Mouse (Mus musculus) midbrain, embryonic 11.5 days (tissue): ENCODE measurements at regions not wholly inside any gene's neighbourhood (a gene's known extent, or its start where the extent isn't known, plus 50 kb on each side); places are given as distances from the start of the nearest gene placed in this dataset.

ENCODE experiments used
- ATAC-seq: fragments of 200-750 bp; cut with Nextera tagmentation; 2 replicates; pipeline ENCODE4 v1.8.0; 2017; ENCODE audit warnings: moderate TSS enrichment, moderate library complexity; ENCODE audit not compliant: low FRiP score
- DNase-seq: peaks from one replicate; pipeline ENCODE4 v3.0.0; 2015; ENCODE audit warnings: low spot score; ENCODE audit errors: missing footprints
- H3K27ac ChIP-seq: fragments of 300-500 bp; sonication (generic); 2 replicates; pipeline ENCODE4 v1.5.1; 2014; ENCODE audit warnings: low read depth, low read length
- H3K27me3 ChIP-seq: fragments of 300-500 bp; sonication (generic); 2 replicates; pipeline ENCODE4 v1.6.1; 2014; ENCODE audit warnings: mild to moderate bottlenecking, low read length, moderate library complexity, mixed read lengths; ENCODE audit not compliant: control insufficient read depth, insufficient read depth
- H3K36me3 ChIP-seq: fragments of 300-500 bp; sonication (generic); 2 replicates; pipeline ENCODE4 v1.6.1; 2014; ENCODE audit warnings: mild to moderate bottlenecking, low read length, moderate library complexity, mixed read lengths; ENCODE audit not compliant: control insufficient read depth, insufficient read depth
- H3K4me1 ChIP-seq: fragments of 300-500 bp; sonication (generic); 2 replicates; pipeline ENCODE4 v1.6.1; 2014; ENCODE audit warnings: low read length; ENCODE audit not compliant: control insufficient read depth, insufficient read depth
- H3K4me2 ChIP-seq: fragments of 300-500 bp; sonication (generic); 2 replicates; pipeline ENCODE4 v1.6.1; 2014; ENCODE audit warnings: mild to moderate bottlenecking, moderate library complexity
- H3K4me3 ChIP-seq: fragments of 300-500 bp; sonication (generic); 2 replicates; pipeline ENCODE4 v1.5.1; 2014; ENCODE audit warnings: low read depth, low read length
- H3K9ac ChIP-seq: fragments of 300-500 bp; sonication (generic); 2 replicates; pipeline ENCODE4 v1.6.1; 2014; ENCODE audit warnings: low read length
- H3K9me3 ChIP-seq: fragments of 300-500 bp; sonication (generic); 2 replicates; pipeline ENCODE4 v1.6.1; 2016; ENCODE audit warnings: low read length; ENCODE audit not compliant: control insufficient read depth
- WGBS: fragments of 180-500 bp; shearing (Covaris S2); extraction: QIAGEN DNeasy Blood & Tissue Kit; methylation state at CpG from one replicate; pipeline ENCODE4 v1.1.7; 2014; 5-methylcytosine and 5-hydroxymethylcytosine counted together

DNA sequence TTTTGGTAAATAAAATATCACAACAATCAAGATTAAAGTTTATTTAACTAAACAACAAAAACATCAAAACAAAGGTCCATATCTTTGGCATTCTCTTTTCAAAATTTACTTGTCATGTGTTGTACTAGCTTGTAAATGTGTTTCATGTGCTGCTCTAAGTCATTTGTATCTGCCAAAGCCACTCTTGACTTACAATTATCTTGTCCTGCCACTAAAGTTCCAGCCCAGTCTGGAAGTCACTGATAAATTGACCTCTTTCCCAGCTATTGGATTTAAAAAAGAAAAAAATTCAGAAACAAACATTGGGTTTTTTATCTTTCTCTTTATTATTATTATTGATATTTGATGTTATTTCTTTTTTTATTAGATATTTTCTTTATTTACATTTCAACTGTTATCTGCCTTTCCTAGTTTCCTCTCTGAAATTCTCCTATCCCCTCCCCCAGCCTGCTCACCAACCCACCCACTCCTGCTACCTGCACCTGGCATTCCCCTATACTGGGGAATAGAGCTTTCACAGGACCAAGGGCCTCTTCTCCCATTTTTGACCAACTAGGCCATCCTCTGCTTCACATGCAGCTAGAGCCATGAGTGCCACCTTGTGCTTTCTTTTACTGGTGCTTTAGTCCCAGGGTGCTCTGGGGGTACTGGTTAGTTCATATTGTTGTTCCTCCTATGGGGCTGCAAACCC, 1704.9 kb upstream of the Nudt12 start:
- Histone ChIP-seq H3K27me3 (no peaks in the 10 kb centered on the region), H3K4me2 (no peak overlapping the region), H3K27ac (no peak overlapping the region), H3K36me3 (no peaks in the 10 kb centered on the region), H3K4me3 (no peak overlapping the region), H3K4me1 (no peaks in the 10 kb centered on the region), H3K9me3 (no peaks in the 10 kb centered on the region), H3K9ac (no peak overlapping the region)
- DNase-seq (peak; percentile 64), ATAC-seq (no peak)

DNA sequence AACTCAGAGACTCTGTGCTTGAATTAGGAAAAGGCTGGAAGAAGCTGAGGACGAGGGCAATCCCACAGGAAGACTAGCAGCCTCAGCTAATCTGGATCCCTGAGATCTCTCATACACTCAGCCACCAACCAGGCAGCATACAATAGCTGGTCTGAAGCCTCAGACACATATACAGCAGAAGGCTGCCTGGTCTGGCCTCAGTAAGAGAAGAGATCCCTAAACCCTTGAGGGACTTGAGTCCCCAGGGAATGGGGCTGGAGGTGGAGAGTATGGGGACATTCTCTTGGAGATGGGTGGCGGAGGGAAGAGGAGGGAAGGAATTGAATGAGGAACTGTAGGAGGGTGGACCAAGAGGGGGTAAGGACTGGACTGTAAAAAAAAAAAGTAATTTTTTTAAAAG, 1704.3 kb upstream of the Nudt12 start:
- Histone ChIP-seq H3K9ac (no peak overlapping the region), H3K4me2 (no peak overlapping the region), H3K4me3 (no peak overlapping the region), H3K27ac (no peak overlapping the region), H3K27me3 (no peaks in the 10 kb centered on the region), H3K36me3 (no peaks in the 10 kb centered on the region), H3K9me3 (no peaks in the 10 kb centered on the region), H3K4me1 (no peaks in the 10 kb centered on the region)
- 79% methylated on average over 2 of the region's 2 CpGs for WGBS
- DNase-seq: peak; percentile 69
- ATAC-seq: no peak
